Mouse (Mus musculus): ENCODE results near the gene Erc2.

DNA sequence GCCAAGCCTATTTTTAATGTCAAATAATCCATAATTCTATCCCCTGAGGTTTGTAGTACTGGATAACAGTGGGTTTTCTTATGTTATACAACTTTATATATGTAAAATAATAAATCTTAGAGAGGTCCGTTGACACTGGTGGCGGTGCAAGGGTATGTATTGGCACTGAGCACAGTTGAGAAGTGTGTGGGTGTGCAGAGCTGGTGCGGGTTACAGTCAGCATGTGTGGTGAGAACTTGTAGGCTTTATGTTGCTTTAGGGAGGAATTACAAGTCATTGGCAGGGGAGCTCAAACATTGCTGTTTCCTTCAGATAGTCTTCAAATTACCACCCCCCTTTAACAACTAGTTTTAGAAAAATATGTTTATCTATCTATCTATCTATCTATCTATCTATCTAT lies 305.1 kb downstream of the Erc2 start:
- TF ChIP-seq MYOD1 (IDR thresholded peaks at IDR 0.05; ENCODE audit: control insufficient read depth in 1 of 3, insufficient read length in 2 of 3, low read depth in 2 of 3): no peak
- no peak for TF ChIP-seq CEBPB (IDR thresholded peaks at IDR 0.05; ENCODE audit: insufficient read depth, poor library complexity, severe bottlenecking)
- TF ChIP-seq POLR2A (IDR thresholded peaks at IDR 0.05; ENCODE audit: insufficient read length, low read depth): no peak
- no peak for TF ChIP-seq E2F4 (IDR thresholded peaks at IDR 0.05; ENCODE audit: insufficient read depth)
- TF ChIP-seq MYOG (IDR thresholded peaks at IDR 0.05; ENCODE audit: control insufficient read depth in 1 of 3, insufficient read depth in 1 of 3, insufficient read length in 2 of 3, low read depth in 2 of 3): no peak
